Mouse (Mus musculus) C2C12 (cell line): Measurements from ENCODE around the gene Abcc3.

ENCODE experiments used
- CEBPB ChIP-seq: IDR thresholded peaks from one replicate; pipeline ENCODE4 v1.6.1; 2011; ENCODE audit warnings: low read depth, mild to moderate bottlenecking, control low read depth, moderate library complexity
- CTCF ChIP-seq: IDR thresholded peaks from one replicate; pipeline ENCODE4 v1.5.1; 2011; ENCODE audit not compliant: control insufficient read depth, insufficient read depth, insufficient read length
- FOSL1 ChIP-seq: IDR thresholded peaks from one replicate; pipeline ENCODE4 v1.8.0; 2011; ENCODE audit warnings: mild to moderate bottlenecking, low read length; ENCODE audit not compliant: poor library complexity, insufficient read depth, severe bottlenecking
- MAX ChIP-seq: IDR thresholded peaks from one replicate; pipeline ENCODE4 v1.6.1; 2011; ENCODE audit warnings: mild to moderate bottlenecking, control low read depth
- MYOG ChIP-seq: IDR thresholded peaks from one replicate; pipeline ENCODE4 v1.6.1; 2011; ENCODE audit not compliant: control insufficient read depth, insufficient read length; ENCODE audit errors: extremely low read depth
- USF1 ChIP-seq: IDR thresholded peaks from one replicate; pipeline ENCODE4 v1.6.1; 2011; ENCODE audit warnings: low read depth, mild to moderate bottlenecking, control low read depth, moderate library complexity

GRCm38 (mm10) chr11:94429011-94429651 lies 36.3 kb upstream of the Abcc3 start:
- TF ChIP-seq CTCF (no peak), MAX (no peak), USF1 (no peak), MYOG (no peak), FOSL1 (no peak), CEBPB (no peak)
